Mouse (Mus musculus) hematopoietic stem cell, adult 5-6 weeks (primary cell): ENCODE measurements at regions not wholly inside any gene's neighbourhood (a gene's known extent, or its start where the extent isn't known, plus 50 kb on each side); places are given as distances from the start of the nearest gene placed in this dataset.

Experiments
- ATAC-seq, 2 experiments: fragments of 125-278 bp in 1 of 2; replicated peaks in 1 of 2; 2 replicates each; pipeline ENCODE4 v1.8.0; 2016 to 2017; ENCODE audit warnings: inconsistent platforms in 2 of 2, mild to moderate bottlenecking in 2 of 2, moderate number of reproducible peaks in 2 of 2, low read depth in 1 of 2, moderate TSS enrichment in 1 of 2; ENCODE audit not compliant: low FRiP score in 2 of 2, poor library complexity in 2 of 2, severe bottlenecking in 2 of 2, insufficient read depth in 1 of 2, low TSS enrichment in 1 of 2

DNA sequence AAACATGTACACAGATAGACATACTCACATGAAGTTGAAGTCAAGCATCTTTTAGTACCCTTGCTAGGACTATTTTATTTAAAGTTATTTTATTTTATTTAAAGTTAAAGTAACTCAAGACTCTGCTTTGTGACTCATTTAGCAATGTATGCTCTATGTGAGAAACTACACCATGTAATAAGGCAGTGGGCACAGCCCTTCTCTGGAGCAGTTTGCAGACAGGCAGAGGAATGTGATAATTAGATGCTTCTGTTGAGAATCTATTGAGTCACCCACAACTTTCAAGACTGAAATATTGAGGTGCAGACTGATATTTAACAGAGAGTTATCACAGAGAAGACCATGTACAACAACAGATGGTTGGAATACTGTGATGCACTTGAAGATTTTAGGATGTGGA, 825.2 kb upstream of the Cntn5 start:
- no peak for ATAC-seq

- ATAC-seq = no peak
Measured at GRCm38 (mm10) chr9:11721811-11722210, 817.2 kb upstream of the Cntn5 start.

GRCm38 (mm10) chr9:11704647-11705046, 800.1 kb upstream of the Cntn5 start:
- no peak for ATAC-seq

GRCm38 (mm10) chr9:11703150-11703549, 798.6 kb upstream of the Cntn5 start:
- ATAC-seq = no peak

GRCm38 (mm10) chr9:11693505-11693904, 788.9 kb upstream of the Cntn5 start:
- ATAC-seq = no peak

DNA sequence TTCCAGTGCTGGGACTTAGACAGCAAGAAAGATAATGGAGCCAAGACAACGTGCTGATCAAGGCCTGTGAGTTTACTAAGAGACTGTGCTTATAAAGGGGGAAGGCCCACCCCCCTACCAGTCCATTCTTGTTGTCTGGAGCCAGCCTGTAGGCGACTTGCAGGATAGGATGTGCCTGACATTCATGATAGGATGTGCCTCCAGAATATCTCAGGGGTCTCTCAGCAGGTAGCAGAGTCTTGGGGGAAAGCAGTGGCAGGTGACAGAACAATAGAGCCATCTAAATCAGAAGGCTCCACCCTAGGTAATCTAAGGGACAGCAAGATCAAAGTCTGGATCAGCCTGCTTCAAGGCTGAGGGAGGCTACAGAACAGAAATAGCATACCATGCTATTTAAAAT, 782.5 kb upstream of the Cntn5 start:
- no peak for ATAC-seq

DNA sequence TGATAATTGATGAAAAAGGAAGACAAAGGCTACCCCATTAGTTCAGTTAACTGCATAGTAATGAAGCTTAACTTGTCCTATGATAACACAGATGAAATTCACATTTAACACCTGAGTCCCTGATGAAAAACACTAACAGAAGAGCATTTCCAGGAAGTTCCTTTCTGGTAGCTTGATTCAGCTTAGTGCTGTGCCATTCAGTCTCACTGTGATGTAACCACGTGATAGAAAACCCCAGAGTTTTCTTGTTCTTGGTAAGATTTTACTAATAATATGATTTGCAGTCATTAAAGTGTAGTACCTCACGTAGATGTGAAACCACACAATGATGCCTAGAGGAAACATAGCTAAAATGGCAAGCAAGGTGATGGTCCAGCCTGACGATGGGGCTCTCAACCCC, 767.4 kb upstream of the Cntn5 start:
- no peak for ATAC-seq

- no peak for ATAC-seq
Measured at GRCm38 (mm10) chr9:11671243-11671642, 766.7 kb upstream of the Cntn5 start.

DNA sequence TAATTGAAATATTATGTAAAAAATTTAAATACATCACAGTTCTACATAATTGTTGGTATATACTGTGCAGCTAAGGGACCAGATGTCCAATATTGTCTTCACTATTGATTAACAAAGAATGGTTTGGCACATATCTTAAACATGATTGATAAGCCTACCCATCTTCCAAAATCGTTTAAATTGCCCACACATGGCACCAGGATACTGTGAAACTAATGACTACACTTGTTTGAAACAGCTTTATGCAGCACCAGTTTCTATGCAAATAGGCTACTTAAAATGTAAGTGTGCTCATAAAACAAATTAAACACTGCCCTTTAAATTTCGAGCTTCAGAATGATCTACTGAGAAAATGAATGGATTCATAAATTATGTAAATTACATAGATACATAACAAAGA, 724.9 kb upstream of the Cntn5 start:
- ATAC-seq = no peak

DNA sequence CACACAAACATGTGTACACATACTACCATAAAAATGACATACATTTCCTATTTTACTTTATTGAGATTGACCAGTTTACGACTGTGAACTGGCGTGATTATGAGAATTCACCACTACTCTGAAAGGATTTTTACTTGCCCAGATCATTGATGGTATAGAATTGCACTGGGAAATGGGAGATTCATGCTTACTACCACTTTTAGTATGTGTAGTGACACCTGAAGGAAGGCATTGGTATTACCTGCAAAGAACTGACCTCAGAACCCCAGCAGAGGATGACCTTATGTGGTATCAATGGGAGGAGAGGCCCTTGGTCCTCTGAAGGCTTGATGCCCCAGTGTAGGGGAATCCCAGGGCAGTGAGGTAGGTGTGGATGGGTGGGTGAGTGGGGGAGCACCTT, 699.8 kb upstream of the Cntn5 start:
- ATAC-seq = no peak

- ATAC-seq = no peak
Measured at GRCm38 (mm10) chr9:11603884-11604283, 699.3 kb upstream of the Cntn5 start.

GRCm38 (mm10) chr9:11602857-11603256, 698.3 kb upstream of the Cntn5 start:
- no peak for ATAC-seq

- no peak for ATAC-seq
Measured at GRCm38 (mm10) chr9:11579011-11579410, 674.4 kb upstream of the Cntn5 start.

DNA sequence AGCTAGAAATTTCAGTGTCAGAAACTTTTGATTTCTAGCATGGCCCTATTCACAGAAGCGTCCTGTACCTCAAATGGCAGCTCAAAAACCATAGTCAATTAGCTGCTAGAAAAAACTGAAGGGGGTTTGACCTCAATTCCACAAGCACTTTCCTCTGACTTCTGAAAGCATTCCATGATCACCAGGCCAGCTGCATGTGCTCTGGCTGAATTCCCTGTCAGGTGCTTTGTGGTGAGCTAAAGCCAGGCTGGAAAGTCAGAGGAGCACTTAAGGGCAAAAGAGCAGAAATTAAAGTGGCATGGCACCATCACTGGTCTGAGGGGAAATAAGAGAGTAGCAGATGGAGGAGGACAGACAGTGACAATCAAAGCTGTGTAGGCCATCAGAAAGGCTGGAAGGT, 658.3 kb upstream of the Cntn5 start:
- ATAC-seq = no peak

GRCm38 (mm10) chr9:11559384-11559783, 654.8 kb upstream of the Cntn5 start:
- no peak for ATAC-seq

DNA sequence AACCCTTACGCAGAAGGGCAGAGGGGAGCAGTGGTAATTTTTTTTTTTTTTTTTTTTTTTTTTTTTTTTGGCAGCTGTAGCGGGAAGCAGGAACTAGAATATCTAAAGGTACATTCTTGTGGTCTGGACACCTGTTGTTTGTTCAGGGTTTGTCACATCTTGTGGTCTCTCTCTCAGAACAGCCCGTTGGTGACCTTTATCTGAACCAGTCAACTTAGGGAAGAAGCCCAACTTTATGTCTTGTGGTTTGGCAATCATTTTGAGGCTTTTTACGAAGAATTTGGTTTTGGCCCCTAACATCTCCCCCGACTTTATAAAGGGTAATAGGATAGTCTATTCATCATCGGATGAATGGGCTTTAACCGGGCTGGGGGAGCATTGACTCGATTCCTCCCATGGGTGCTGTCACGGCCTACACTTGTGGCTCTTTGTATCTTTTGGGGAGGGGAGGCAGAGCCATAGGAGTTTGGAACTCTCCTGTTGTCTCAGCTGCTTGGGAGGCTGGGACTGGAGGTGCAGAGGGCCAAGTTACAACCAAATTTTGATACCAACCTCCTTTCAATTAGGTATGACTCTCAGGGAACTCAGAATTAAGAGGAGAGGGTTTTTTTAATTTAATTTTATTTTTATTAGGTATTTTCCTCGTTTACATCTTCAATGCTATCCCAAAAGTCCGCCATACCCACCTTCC, 609.4 kb upstream of the Cntn5 start:
- ATAC-seq = peak; percentile 78 to 94; a peak in 3 of 4 replicates
